39 mouse cellular contexts compared by ENCODE assay signal in the genomic region with DNA sequence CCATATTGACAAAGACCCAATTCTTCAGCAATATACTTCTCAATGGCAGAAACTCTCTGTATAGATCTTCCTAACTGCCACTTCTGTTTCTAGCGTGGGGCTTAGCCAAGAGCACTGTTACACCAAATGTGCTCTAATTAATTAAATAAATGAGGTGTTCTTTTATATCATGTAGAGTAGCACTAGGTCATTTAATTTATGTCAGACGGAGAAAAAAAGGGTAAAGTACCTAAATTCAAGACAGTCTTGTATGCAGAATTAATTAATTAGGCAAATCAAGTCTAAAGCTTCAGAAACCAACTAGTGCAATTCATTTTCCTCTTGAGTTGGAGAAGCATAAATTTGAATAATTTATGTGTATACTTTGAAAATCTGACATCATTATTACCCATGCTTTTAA. TPM values are rescaled to one million over a fixed set of nuclear protein-coding genes. Genes with fewer than 3 reads are reported as not detected.
"Had no signal": no experiment of that assay in that cellular context is flagged by ENCODE, and none has a peak within 500 bp of the region (broad histone marks: within the 10 kb centered on the region; RNA-seq: fewer than 3 reads in every experiment).

No protein-coding gene starts in this region.

- H3K4me2 ChIP-seq: heart, embryonic 11.5 days; heart, embryonic 13.5 days; heart, embryonic 15.5 days; hindbrain, embryonic 13.5 days; hindbrain, embryonic 15.5 days; kidney, embryonic 15.5 days; limb, embryonic 13.5 days; limb, embryonic 15.5 days; liver, embryonic 12.5 days had no signal

- H3K4me3 ChIP-seq: heart, adult 2 months; heart, embryonic 13.5 days; heart, embryonic 15.5 days; hindbrain, embryonic 13.5 days; hindbrain, embryonic 15.5 days; kidney, embryonic 15.5 days; limb, embryonic 13.5 days; limb, embryonic 15.5 days; liver, embryonic 12.5 days had no signal

- H3K27ac ChIP-seq: heart, adult 2 months; heart, embryonic 13.5 days; heart, embryonic 15.5 days; hindbrain, embryonic 13.5 days; hindbrain, embryonic 15.5 days; hindbrain, postnatal 0 days; kidney, embryonic 15.5 days; kidney, postnatal 0 days; limb, embryonic 13.5 days; limb, embryonic 15.5 days; liver, embryonic 12.5 days; liver, embryonic 14.5 days had no signal

- H3K9me3 ChIP-seq: heart, embryonic 13.5 days; heart, embryonic 15.5 days; hindbrain, embryonic 13.5 days; hindbrain, embryonic 15.5 days; kidney, embryonic 15.5 days; limb, embryonic 13.5 days; limb, embryonic 15.5 days; liver, embryonic 12.5 days had no signal

- H3K9ac ChIP-seq: heart, embryonic 13.5 days; heart, embryonic 15.5 days; hindbrain, embryonic 13.5 days; hindbrain, embryonic 15.5 days; kidney, embryonic 15.5 days; limb, embryonic 13.5 days; limb, embryonic 15.5 days; liver, embryonic 12.5 days; liver, embryonic 14.5 days had no signal

- ATAC-seq: hindbrain, postnatal 0 days; intestine, embryonic 16.5 days; liver, embryonic 12.5 days had no signal

- H3K36me3 ChIP-seq: heart, embryonic 13.5 days; heart, embryonic 15.5 days; hindbrain, embryonic 13.5 days; hindbrain, embryonic 15.5 days; kidney, embryonic 15.5 days; limb, embryonic 13.5 days; limb, embryonic 15.5 days; liver, embryonic 12.5 days had no signal

- H3K4me1 ChIP-seq: heart, embryonic 15.5 days; hindbrain, embryonic 13.5 days; hindbrain, embryonic 15.5 days; limb, embryonic 13.5 days; limb, embryonic 15.5 days; liver, embryonic 12.5 days had no signal

- DNase-seq: gastrocnemius, postnatal 14 days; gastrocnemius, postnatal 36 days; heart, adult 2 months; heart, postnatal 14 days; heart, postnatal 36 days; kidney, adult 11 months; kidney, adult 2 months; kidney, adult 9 months; kidney, postnatal 14 days; kidney, postnatal 36 days; layer of hippocampus, adult 9-11 months; layer of hippocampus, postnatal 36 days; left cerebral cortex, postnatal 4 days had no signal

- H3K27me3 ChIP-seq: heart, embryonic 13.5 days; heart, embryonic 15.5 days; hindbrain, embryonic 13.5 days; hindbrain, embryonic 15.5 days; kidney, embryonic 15.5 days; limb, embryonic 13.5 days; limb, embryonic 15.5 days; liver, embryonic 12.5 days had no signal

RNA-seq across cellular contexts. Expression of a gene that starts 7.1 kb away (rescaled TPM):
- total RNA-seq: gastrocnemius, adult 8-10 months; gastrocnemius, postnatal 14 days; gastrocnemius, postnatal 36 days; heart, adult 2 months; heart, postnatal 14 days; heart, postnatal 36 days; hematopoietic stem cell, adult 5-6 weeks; layer of hippocampus, adult 18-20 months; layer of hippocampus, adult 8-10 months; layer of hippocampus, postnatal 14 days; layer of hippocampus, postnatal 36 days; left cerebral cortex, adult 18-20 months; left cerebral cortex, adult 8-10 months; left cerebral cortex, postnatal 10 days; left cerebral cortex, postnatal 25 days; left cerebral cortex, postnatal 4 days; liver, adult 2 months had no signal
- polyA plus RNA-seq: heart, adult 2 months; heart, embryonic 11.5 days; heart, embryonic 13.5 days; heart, embryonic 15.5 days; hindbrain, embryonic 11.5 days; hindbrain, embryonic 13.5 days; hindbrain, embryonic 15.5 days; kidney, embryonic 15.5 days; large intestine, adult 2 months; limb, embryonic 13.5 days; liver, adult 2 months; liver, embryonic 12.5 days; liver, embryonic 14.5 days; liver, embryonic 16.5 days had no signal
